Mouse (Mus musculus) myocyte (in vitro differentiated cells): ENCODE results near the gene Cd2. TPM values are rescaled to one million over a fixed set of nuclear protein-coding genes. Genes with fewer than 3 reads are reported as not detected.

Experiments
- H3K27me3 ChIP-seq: one replicate; pipeline ENCODE4 v1.6.1; 2011; ENCODE audit not compliant: control insufficient read depth, insufficient read depth, insufficient read length
- H3K36me3 ChIP-seq: one replicate; pipeline ENCODE4 v1.6.1; 2011; ENCODE audit not compliant: control insufficient read depth, insufficient read depth
- H3K4me2 ChIP-seq: one replicate; pipeline ENCODE4 v1.6.1; 2011; ENCODE audit warnings: low read depth, control low read depth
- H3K4me3 ChIP-seq: one replicate; pipeline ENCODE4 v1.5.1; 2011; ENCODE audit warnings: mild to moderate bottlenecking, control low read depth, moderate library complexity
- H3K79me2 ChIP-seq: one replicate; pipeline ENCODE4 v1.6.1; 2011; ENCODE audit not compliant: control insufficient read depth, insufficient read depth
- H3ac ChIP-seq: one replicate; pipeline ENCODE4 v1.6.1; 2011; ENCODE audit not compliant: control insufficient read depth, insufficient read length
- CEBPB ChIP-seq: IDR thresholded peaks from 2 replicates; pipeline ENCODE4 v1.6.1; 2011; ENCODE audit warnings: mild to moderate bottlenecking, moderate library complexity; ENCODE audit not compliant: poor library complexity, insufficient read depth, severe bottlenecking
- E2F4 ChIP-seq: IDR thresholded peaks from one replicate; pipeline ENCODE4 v1.6.1; 2011; ENCODE audit warnings: mild to moderate bottlenecking, control low read depth, moderate library complexity; ENCODE audit not compliant: insufficient read depth
- MAX ChIP-seq: IDR thresholded peaks from one replicate; pipeline ENCODE4 v1.6.1; 2011; ENCODE audit warnings: low read depth, mild to moderate bottlenecking, control low read depth
- MYOD1 ChIP-seq, 3 experiments: IDR thresholded peaks; one replicate each; pipeline ENCODE4 v1.6.1; 2011; ENCODE audit warnings: control low read depth in 2 of 3, low read depth in 2 of 3, mild to moderate bottlenecking in 2 of 3, moderate library complexity in 1 of 3; ENCODE audit not compliant: insufficient read length in 2 of 3, control insufficient read depth in 1 of 3
- MYOG ChIP-seq, 3 experiments: IDR thresholded peaks; one replicate each; pipeline ENCODE4 v1.6.1; 2011; ENCODE audit warnings: control low read depth in 2 of 3, low read depth in 2 of 3, mild to moderate bottlenecking in 2 of 3; ENCODE audit not compliant: insufficient read length in 2 of 3, control insufficient read depth in 1 of 3, insufficient read depth in 1 of 3
- POLR2A ChIP-seq: IDR thresholded peaks from one replicate; pipeline ENCODE4 v1.6.1; 2011; ENCODE audit warnings: low read depth, mild to moderate bottlenecking, control low read depth, moderate library complexity; ENCODE audit not compliant: insufficient read length
- POLR2AphosphoS2 ChIP-seq: IDR thresholded peaks from one replicate; pipeline ENCODE4 v1.6.1; 2011; ENCODE audit warnings: low read depth, control low read depth; ENCODE audit not compliant: insufficient read length
- REST ChIP-seq: IDR thresholded peaks from one replicate; pipeline ENCODE4 v1.6.1; 2011; ENCODE audit warnings: mild to moderate bottlenecking, control low read depth, moderate library complexity; ENCODE audit not compliant: insufficient read depth, insufficient read length
- SRF ChIP-seq: IDR thresholded peaks from one replicate; pipeline ENCODE4 v1.6.1; 2011; ENCODE audit warnings: low read depth; ENCODE audit not compliant: control insufficient read depth, insufficient read length
- TCF12 ChIP-seq: IDR thresholded peaks from one replicate; pipeline ENCODE4 v1.6.1; 2011; ENCODE audit warnings: mild to moderate bottlenecking, control low read depth; ENCODE audit not compliant: poor library complexity, insufficient read depth, severe bottlenecking
- TCF3 ChIP-seq: IDR thresholded peaks from one replicate; pipeline ENCODE4 v1.6.1; 2011; ENCODE audit warnings: low read depth, control low read depth; ENCODE audit not compliant: insufficient read length
- USF1 ChIP-seq: IDR thresholded peaks from one replicate; pipeline ENCODE4 v1.6.1; 2011; ENCODE audit warnings: low read depth, mild to moderate bottlenecking, control low read depth, moderate library complexity
- polyA plus RNA-seq: library from polyadenylated mRNA; unstranded; fragments of >200 nt; fragmentation: generic; extraction: Trizol; gene quantifications from one replicate; pipeline ENCODE4 v1.2.1, GENCODE M21; 2012; ENCODE audit warnings: missing spikeins

The Cd2 gene
- polyA plus RNA-seq, 1 experiment: not detected

GRCm38 (mm10) chr3:101318516-101319170 lies 30.9 kb upstream of the Cd2 start:
- Histone ChIP-seq H3K4me3 (no peak overlapping the region), H3ac (no peak overlapping the region), H3K4me2 (no peak overlapping the region), H3K27me3 (no peaks in the 10 kb centered on the region), H3K79me2 (no peaks in the 10 kb centered on the region), H3K36me3 (no peaks in the 10 kb centered on the region)
- TF ChIP-seq USF1: no peak

GRCm38 (mm10) chr3:101318115-101318514 lies 30.4 kb upstream of the Cd2 start:
- no peak for TF ChIP-seq TCF3
- TF ChIP-seq USF1: no peak
- TF ChIP-seq POLR2A: no peak
- no peak for TF ChIP-seq MAX
- no peak for TF ChIP-seq E2F4
- TF ChIP-seq SRF: no peak
- TF ChIP-seq POLR2AphosphoS2: no peak
- no peak for TF ChIP-seq TCF12
- no peak for TF ChIP-seq CEBPB
- TF ChIP-seq REST: no peak
- H3K27me3 ChIP-seq: no peaks in the 10 kb centered on the region
- no peak overlapping the region for H3ac ChIP-seq
- H3K79me2 ChIP-seq: no peaks in the 10 kb centered on the region
- no peak overlapping the region for H3K4me2 ChIP-seq
- H3K4me3 ChIP-seq: no peak overlapping the region
- H3K36me3 ChIP-seq: no peaks in the 10 kb centered on the region

GRCm38 (mm10) chr3:101314954-101315353 lies 27.2 kb upstream of the Cd2 start:
- no peak for TF ChIP-seq POLR2AphosphoS2
- TF ChIP-seq CEBPB: no peak
- no peak for TF ChIP-seq TCF3
- no peak for TF ChIP-seq REST
- TF ChIP-seq E2F4: no peak
- TF ChIP-seq POLR2A: no peak
- no peak for TF ChIP-seq MAX
- TF ChIP-seq SRF: no peak
- TF ChIP-seq USF1: no peak
- no peak for TF ChIP-seq MYOD1 (IDR thresholded peaks at IDR 0.05; ENCODE audit: control insufficient read depth in 1 of 3, insufficient read length in 2 of 3, low read depth in 2 of 3)
- TF ChIP-seq TCF12: no peak
- no peak for TF ChIP-seq MYOG (IDR thresholded peaks at IDR 0.05; ENCODE audit: control insufficient read depth in 1 of 3, insufficient read depth in 1 of 3, insufficient read length in 2 of 3, low read depth in 2 of 3)
- H3K4me3 ChIP-seq: no peak overlapping the region

GRCm38 (mm10) chr3:101313266-101314051 lies 25.7 kb upstream of the Cd2 start:
- Histone ChIP-seq H3K79me2 (no peaks in the 10 kb centered on the region), H3ac (no peak overlapping the region), H3K27me3 (no peaks in the 10 kb centered on the region), H3K4me3 (no peak overlapping the region), H3K36me3 (no peaks in the 10 kb centered on the region), H3K4me2 (peak overlapping the region; percentile 58)
- TF ChIP-seq CEBPB (peak; percentile 50; the same call in 1 of the 2 replicates), REST (no peak)

More at GRCm38 (mm10) chr3:101314954-101315353, 27.2 kb upstream of the Cd2 start:
- Histone ChIP-seq H3K36me3 (no peaks in the 10 kb centered on the region), H3ac (no peak overlapping the region), H3K79me2 (no peaks in the 10 kb centered on the region), H3K4me2 (no peak overlapping the region), H3K27me3 (no peaks in the 10 kb centered on the region)

- no peaks in the 10 kb centered on the region for H3K36me3 ChIP-seq
- H3K4me2 ChIP-seq: no peak overlapping the region
- H3K4me3 ChIP-seq: no peak overlapping the region
- no peaks in the 10 kb centered on the region for H3K79me2 ChIP-seq
- TF ChIP-seq E2F4 (no peak), MYOG (IDR thresholded peaks at IDR 0.05; ENCODE audit: control insufficient read depth in 1 of 3, insufficient read depth in 1 of 3, insufficient read length in 2 of 3, low read depth in 2 of 3) (no peak), MYOD1 (IDR thresholded peaks at IDR 0.05; ENCODE audit: control insufficient read depth in 1 of 3, insufficient read length in 2 of 3, low read depth in 2 of 3) (no peak), TCF3 (no peak), MAX (no peak)
- H3K27me3 ChIP-seq: no peaks in the 10 kb centered on the region
- H3ac ChIP-seq: no peak overlapping the region
Measured at GRCm38 (mm10) chr3:101310977-101311376, 23.2 kb upstream of the Cd2 start.
